ENCODE assay signal across 7 mouse cellular contexts in genomic region chr11:115746762-115747161, GRCm38 (mm10). TPM values are rescaled to one million over a fixed set of nuclear protein-coding genes. Genes with fewer than 3 reads are reported as not detected.
DNase-seq lines count a peak whose midpoint lies in the region; ATAC-seq and TF ChIP-seq lines count a peak whose summit lies in the region.

No protein-coding gene starts in this region.

- H3K4me1 ChIP-seq in liver, embryonic 12.5 days: peaks cover 15% of the 10 kb centered on the region
- no peaks in the 10 kb centered on the region for H3K4me1 ChIP-seq in liver, postnatal 0 days (ENCODE audit: insufficient read depth)
- no peaks in the 10 kb centered on the region for H3K4me1 ChIP-seq in hindbrain, postnatal 0 days (ENCODE audit: insufficient read depth, low read length)
- H3K4me1 ChIP-seq in olfactory bulb, adult 2 months (ENCODE audit: control insufficient read depth, insufficient read depth, low read length): peaks cover 11% of the 10 kb centered on the region

- TF ChIP-seq CTCF in liver, postnatal 0 days (IDR thresholded peaks at IDR 0.05; ENCODE audit: low read depth): no peak
- no peak for TF ChIP-seq CTCF in hindbrain, postnatal 0 days (IDR thresholded peaks at IDR 0.05; ENCODE audit: low read depth)
- no peak for TF ChIP-seq CTCF in olfactory bulb, adult 2 months (IDR thresholded peaks at IDR 0.05; ENCODE audit: insufficient read depth, low read depth, low read length)

- no peak overlapping the region for H3K9ac ChIP-seq in liver, embryonic 12.5 days
- no peak overlapping the region for H3K9ac ChIP-seq in liver, postnatal 0 days (replicated peaks)
- no peak overlapping the region for H3K9ac ChIP-seq in hindbrain, postnatal 0 days (replicated peaks; ENCODE audit: low read length)

- H3K4me3 ChIP-seq in liver, embryonic 12.5 days: no peak overlapping the region
- no peak overlapping the region for H3K4me3 ChIP-seq in liver, postnatal 0 days (ENCODE audit: low read depth, low read length)
- H3K4me3 ChIP-seq in hindbrain, postnatal 0 days (ENCODE audit: low read length): no peak overlapping the region; the same call in 1 of the 2 replicates
- no peak overlapping the region for H3K4me3 ChIP-seq in olfactory bulb, adult 2 months (ENCODE audit: insufficient read depth, low read depth, low read length)

- no peaks in the 10 kb centered on the region for H3K9me3 ChIP-seq in liver, embryonic 12.5 days (replicated peaks)
- no peaks in the 10 kb centered on the region for H3K9me3 ChIP-seq in liver, postnatal 0 days (ENCODE audit: low read length)
- no peaks in the 10 kb centered on the region for H3K9me3 ChIP-seq in hindbrain, postnatal 0 days (ENCODE audit: low read length)

- TF ChIP-seq EP300 in liver, postnatal 0 days (IDR thresholded peaks at IDR 0.05; ENCODE audit: low read depth): no peak

- DNase-seq in liver, postnatal 0 days: no peak
- no peak for DNase-seq in hindbrain, postnatal 0 days (ENCODE audit: low spot score)
- no peak for DNase-seq in cerebellum, postnatal 14 days
- no peak for DNase-seq in left cerebral cortex, adult 9 months (ENCODE audit: low spot score in 2 of 2)

- WGBS in liver, embryonic 12.5 days (ENCODE audit: insufficient replicate concordance): 19% methylated on average over 8 of the region's 8 CpGs
- 22% methylated on average over 8 of the region's 8 CpGs for WGBS in liver, postnatal 0 days (ENCODE audit: insufficient replicate concordance)
- WGBS in hindbrain, postnatal 0 days: 49% methylated on average over 8 of the region's 8 CpGs
- WGBS in olfactory bulb, adult 2 months: 36% methylated on average over 8 of the region's 8 CpGs

- no peak overlapping the region for H3K27ac ChIP-seq in liver, embryonic 12.5 days
- no peak overlapping the region for H3K27ac ChIP-seq in liver, postnatal 0 days (ENCODE audit: low read depth)
- H3K27ac ChIP-seq in hindbrain, postnatal 0 days: no peak overlapping the region
- H3K27ac ChIP-seq in olfactory bulb, adult 2 months (ENCODE audit: insufficient read depth, low read depth, low read length): 0 out of 2 replicates have a peak overlapping the region, but pooled peaks have one; percentile 5

- H3K4me2 ChIP-seq in liver, embryonic 12.5 days: peak overlapping the region; percentile 44; the same call in 1 of the 2 replicates
- no peak overlapping the region for H3K4me2 ChIP-seq in liver, postnatal 0 days (ENCODE audit: low read depth, low read length)
- H3K4me2 ChIP-seq in hindbrain, postnatal 0 days (ENCODE audit: low read depth, low read length): peak overlapping the region; percentile 46; the same call in 1 of the 2 replicates

- TF ChIP-seq POLR2A in olfactory bulb, adult 2 months (IDR thresholded peaks at IDR 0.05; ENCODE audit: insufficient read depth, low read depth, low read length): no peak

- peaks cover 26% of the 10 kb centered on the region; the same call in 1 of the 2 replicates for H3K27me3 ChIP-seq in liver, embryonic 12.5 days (replicated peaks)
- no peaks in the 10 kb centered on the region for H3K27me3 ChIP-seq in liver, postnatal 0 days (ENCODE audit: insufficient read depth, low read length)
- no peaks in the 10 kb centered on the region; the same call in 1 of the 2 replicates for H3K27me3 ChIP-seq in hindbrain, postnatal 0 days (ENCODE audit: insufficient read depth, low read length)

- no peak for ATAC-seq in liver, embryonic 12.5 days
- ATAC-seq in liver, postnatal 0 days: no peak
- ATAC-seq in common myeloid progenitor, adult 5-6 weeks (replicated peaks; ENCODE audit: low read depth, poor library complexity, severe bottlenecking): 0 out of 2 replicates have a peak, but pooled peaks have one; percentile 45
- ATAC-seq in hindbrain, postnatal 0 days: no peak

- no peaks in the 10 kb centered on the region for H3K36me3 ChIP-seq in liver, embryonic 12.5 days
- H3K36me3 ChIP-seq in liver, postnatal 0 days (replicated peaks; ENCODE audit: insufficient read depth, low read length): no peaks in the 10 kb centered on the region
- H3K36me3 ChIP-seq in hindbrain, postnatal 0 days (ENCODE audit: insufficient read depth, low read length): no peaks in the 10 kb centered on the region

RNA-seq across cellular contexts. Expression of gene Tmem94, which starts 18.5 kb away (rescaled TPM):
- 16.9 and 17.0 TPM in 2 replicates for polyA plus RNA-seq in liver, embryonic 12.5 days (2016; fragmentation: Nextera tagmentation; extraction: Ambion mirVana)
- 4.1 and 4.2 TPM in 2 replicates for polyA plus RNA-seq in liver, postnatal 0 days (2015; fragmentation: Nextera tagmentation; extraction: Ambion mirVana)
- 18.3 and 23.2 TPM in 2 replicates for total RNA-seq in common myeloid progenitor, adult 5-6 weeks (2017)
- 42.4 and 42.6 TPM in 2 replicates for total RNA-seq in hindbrain, postnatal 0 days (2014; rRNA removed)
- polyA plus RNA-seq in hindbrain, postnatal 0 days (2015; fragmentation: Nextera tagmentation; extraction: Ambion mirVana): 12.5 and 16.1 TPM in 2 replicates
- not detected in 2 replicates for polyA plus RNA-seq in olfactory bulb, adult 2 months (2012; ENCODE audit: insufficient read depth, insufficient read length, low replicate concordance, missing spikeins)

RNA-seq across cellular contexts. Expression of gene Grb2, which starts 38.4 kb away (rescaled TPM):
- polyA plus RNA-seq in liver, embryonic 12.5 days (2016; fragmentation: Nextera tagmentation; extraction: Ambion mirVana): 78.6 and 89.6 TPM in 2 replicates
- 40.4 and 45.6 TPM in 2 replicates for polyA plus RNA-seq in liver, postnatal 0 days (2015; fragmentation: Nextera tagmentation; extraction: Ambion mirVana)
- total RNA-seq in common myeloid progenitor, adult 5-6 weeks (2017): 34.7 and 53.5 TPM in 2 replicates
- total RNA-seq in hindbrain, postnatal 0 days (2014; rRNA removed): 68.0 and 76.6 TPM in 2 replicates
- 139 and 159 TPM in 2 replicates for polyA plus RNA-seq in hindbrain, postnatal 0 days (2015; fragmentation: Nextera tagmentation; extraction: Ambion mirVana)
- 264 TPM in 1 of 2 replicates, not detected in the other for polyA plus RNA-seq in olfactory bulb, adult 2 months (2012; ENCODE audit: insufficient read depth, insufficient read length, low replicate concordance, missing spikeins)
